Mouse (Mus musculus): ENCODE data around the gene Fgf10.

Gene Fgf10

DNA sequence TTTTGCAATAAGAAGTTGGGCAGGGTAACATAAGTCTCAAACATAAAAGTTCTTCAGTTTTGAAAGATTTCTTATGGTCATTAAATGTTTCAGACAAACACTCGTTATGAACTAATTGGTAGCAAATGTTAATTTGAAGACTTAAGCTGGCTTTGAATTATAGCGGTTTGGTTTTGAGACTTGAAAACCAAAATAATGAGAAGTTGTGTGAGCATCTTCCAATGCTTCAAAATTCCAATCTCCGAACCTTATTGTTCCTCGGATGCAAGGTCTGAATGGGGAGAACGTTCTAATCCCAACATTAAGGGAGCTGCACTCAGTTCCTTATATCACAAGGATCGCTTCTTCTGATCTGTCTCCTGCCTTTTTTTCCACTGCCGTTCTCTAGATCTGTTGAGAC lies at the start of gene Fgf10:
Gene Fgf10, plus strand, starts transcription at position 301 of the 400 bp plus-strand sequence.
- DNase-seq (ENCODE audit: low spot score): no peak

DNA sequence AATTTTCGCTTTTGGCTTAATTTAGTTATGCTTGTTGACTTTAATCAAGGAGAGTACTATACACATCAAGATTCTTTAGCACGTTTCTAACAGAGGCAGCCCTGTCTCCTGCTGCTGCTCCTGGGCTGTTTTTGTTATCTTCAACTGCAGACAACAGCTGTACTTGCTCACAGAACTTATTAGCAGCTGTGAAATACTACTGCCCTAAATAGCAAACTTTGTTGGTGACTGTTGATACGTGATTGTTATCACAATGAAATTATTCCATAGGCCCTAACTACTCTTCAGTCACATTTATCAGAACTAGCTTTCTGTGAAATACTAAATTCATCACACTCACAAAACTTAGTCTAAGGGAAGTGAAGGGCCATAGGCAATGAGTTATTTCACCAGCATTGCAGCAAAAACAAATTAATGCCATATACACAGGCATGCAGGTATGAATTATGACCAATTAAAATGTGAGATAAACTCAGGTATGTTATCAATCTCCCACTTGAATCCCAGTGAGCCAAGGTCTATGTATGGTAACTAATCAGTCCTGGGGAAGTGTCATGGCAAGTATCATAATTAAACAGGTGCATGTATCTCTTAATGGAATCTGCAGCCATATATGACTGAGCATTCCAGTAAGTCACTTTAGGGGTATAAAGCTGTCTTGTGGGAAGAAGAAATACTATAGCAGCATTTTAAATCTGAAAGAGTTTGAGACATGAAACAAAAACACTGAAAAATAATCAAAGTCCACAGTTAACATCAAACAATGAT lies 39.7 kb upstream of the Fgf10 start:
- no peak for DNase-seq (ENCODE audit: low spot score)

DNA sequence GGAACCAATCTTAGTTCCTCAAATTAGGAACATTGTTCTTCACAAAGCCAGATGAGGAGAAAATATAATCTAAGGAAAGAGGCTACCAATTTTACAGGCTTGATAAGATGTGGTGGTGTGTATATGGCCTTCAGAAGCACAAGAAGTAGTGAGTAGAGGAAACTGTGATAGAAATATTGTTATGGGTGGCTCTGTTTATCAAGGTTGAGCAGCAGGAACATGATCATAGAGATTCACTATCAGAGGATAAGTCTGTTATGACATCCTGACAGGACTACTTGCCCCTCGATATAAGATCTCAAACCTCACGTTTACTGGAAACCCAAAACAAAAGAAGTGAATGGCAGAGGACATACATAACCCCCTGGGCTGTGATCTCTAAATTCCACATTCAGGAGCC lies 38.1 kb upstream of the Fgf10 start:
- no peak for DNase-seq (ENCODE audit: low spot score)

DNA sequence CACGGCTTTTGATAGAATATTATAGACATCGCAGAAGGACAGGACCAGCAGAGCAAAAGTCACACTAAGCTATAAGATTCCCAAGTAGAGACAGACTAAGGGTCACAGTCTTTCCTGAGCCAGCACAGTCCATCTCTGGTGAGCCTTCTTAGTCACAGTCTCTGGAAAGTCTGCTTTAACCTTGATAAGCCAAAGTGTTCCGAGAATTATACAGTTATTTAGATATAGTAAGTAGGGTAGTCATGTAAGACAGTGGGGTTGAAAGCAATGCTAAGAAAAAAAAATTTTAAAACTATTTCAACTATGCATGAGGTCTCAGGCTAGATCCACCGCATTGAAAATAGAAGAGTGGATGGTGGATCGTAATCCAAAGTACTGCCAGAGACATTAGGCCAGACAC lies 33.5 kb upstream of the Fgf10 start:
- no peak for DNase-seq (ENCODE audit: low spot score)

DNA sequence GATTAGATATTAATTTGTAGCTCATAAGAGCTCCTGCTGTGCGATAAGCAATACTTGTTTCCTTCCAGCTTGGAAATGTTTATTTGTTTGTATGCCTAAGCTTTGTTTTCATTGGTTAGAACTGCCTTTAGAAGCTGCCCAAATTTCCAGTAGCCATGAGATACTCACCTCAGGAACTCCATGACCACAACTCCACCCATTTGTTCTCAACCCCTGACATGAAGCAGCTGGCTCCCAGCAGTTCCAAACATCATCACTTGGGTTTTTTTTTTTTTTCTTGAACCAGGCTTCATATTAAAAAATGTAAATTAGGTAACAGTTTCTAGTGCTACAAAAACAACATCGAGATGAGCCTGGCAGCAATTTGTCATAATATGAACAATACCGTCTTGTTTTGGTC lies 27.0 kb upstream of the Fgf10 start:
- no peak for DNase-seq (ENCODE audit: low spot score)

DNA sequence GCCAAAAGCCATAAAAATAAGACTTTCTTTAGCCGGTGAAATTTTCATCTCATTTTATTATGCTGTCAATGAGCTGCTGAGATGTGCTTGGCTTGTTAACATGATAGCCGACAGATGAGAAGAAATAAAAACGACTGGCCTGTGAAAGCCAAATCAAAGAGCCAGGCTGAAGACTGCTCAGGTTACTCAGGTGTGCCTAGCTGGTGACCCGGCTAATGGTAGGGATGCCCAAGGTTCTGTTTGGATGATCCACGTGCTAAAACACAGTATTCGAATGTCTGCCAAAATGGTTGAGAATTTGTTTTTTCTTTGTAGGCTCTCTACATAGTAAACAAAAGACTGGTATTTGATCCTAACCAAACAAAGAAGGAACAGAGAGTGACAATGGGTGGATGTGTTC lies 26.5 kb upstream of the Fgf10 start:
- no peak for DNase-seq (ENCODE audit: low spot score)

DNA sequence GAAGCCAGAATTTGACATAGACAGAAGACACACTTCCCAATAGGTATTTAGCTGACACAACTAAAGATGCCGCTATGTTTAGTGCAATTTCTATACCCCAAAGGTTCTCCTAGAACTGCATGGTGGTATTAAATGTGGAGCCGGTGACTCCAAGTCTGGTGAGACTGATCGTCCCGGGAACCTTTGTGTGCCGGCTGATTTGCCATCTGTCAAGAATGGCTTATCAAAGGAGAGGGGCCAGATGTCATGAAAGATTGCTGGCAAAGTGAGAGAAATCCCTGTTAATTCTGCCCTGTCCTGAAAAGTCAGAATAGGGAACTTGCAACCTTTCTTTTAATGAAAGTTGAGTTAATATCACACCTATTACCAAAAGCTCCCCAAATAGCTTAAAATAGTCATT lies 12.6 kb upstream of the Fgf10 start:
- DNase-seq (ENCODE audit: low spot score): no peak

DNA sequence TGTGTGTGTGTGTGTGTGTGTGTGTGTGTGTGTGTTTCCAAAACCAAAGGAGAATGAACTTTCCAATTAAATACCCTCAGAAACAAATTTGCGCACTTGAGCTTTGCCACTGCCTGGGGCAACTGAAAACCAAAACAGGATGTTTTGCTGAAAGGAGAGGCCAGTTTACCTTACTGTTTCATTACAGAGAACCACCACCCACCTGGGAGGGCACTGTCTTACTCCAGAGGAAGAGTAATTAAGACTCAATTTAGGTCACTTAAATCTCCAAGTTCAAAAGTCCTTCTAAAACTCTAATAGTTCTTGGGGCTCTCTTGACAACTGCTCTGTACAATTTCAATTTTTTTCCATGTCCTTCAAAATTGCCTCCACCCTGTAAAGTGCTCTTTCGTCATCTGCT lies 11.6 kb upstream of the Fgf10 start:
- no peak for DNase-seq (ENCODE audit: low spot score)

DNA sequence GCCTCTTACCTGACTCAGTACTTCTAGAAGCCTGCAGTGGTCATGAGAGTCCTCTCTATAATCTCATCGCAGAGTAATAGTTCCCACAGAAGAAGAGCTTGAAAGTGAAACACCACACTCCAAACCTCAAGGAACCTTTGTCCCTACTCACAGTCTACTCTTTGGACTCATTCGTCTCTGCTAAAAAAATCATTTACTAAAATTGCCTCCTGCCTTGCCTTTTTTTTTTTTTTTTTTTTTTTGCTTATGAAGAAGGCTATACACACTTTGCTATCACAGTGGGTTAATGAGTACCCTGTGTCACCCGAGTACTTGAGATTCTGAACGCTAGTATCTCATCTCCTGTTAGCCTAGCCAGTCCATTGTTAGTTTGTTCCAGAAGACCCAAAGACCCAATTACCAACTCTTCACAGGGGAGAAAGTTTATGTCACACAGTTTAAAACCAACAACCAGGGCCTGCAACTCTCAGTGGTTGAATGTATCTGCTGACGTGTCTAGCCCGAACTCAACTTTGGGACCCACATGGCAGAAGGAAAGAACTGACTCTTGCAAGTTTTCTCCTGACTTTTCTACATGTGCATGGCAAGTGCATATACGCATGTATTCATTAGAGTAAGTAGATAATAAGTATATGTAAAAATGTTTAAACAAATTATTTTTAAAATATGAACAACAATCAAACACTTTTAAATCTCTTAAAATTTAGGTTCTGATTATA lies 10.8 kb upstream of the Fgf10 start:
- no peak for DNase-seq (ENCODE audit: low spot score)

DNA sequence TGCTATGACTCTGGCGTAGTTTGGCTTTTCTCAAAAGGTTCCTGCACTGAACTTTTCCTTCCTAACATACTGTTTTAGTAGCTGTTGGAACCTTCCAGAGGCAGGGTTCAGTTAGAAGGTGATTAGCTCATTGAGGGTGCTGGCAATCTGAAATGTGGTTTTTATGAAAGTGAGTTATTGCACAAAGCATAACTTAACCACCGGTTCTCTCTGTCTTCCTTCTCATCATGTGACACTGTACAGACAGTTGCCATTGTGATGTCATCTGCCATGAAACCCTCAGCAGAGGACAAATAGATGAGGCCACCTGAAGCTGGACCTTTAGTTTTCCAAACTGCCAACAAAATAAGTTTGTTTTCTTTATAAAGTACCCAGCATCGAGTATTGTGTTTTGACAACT lies 7.9 kb upstream of the Fgf10 start:
- no peak for DNase-seq (ENCODE audit: low spot score)

DNA sequence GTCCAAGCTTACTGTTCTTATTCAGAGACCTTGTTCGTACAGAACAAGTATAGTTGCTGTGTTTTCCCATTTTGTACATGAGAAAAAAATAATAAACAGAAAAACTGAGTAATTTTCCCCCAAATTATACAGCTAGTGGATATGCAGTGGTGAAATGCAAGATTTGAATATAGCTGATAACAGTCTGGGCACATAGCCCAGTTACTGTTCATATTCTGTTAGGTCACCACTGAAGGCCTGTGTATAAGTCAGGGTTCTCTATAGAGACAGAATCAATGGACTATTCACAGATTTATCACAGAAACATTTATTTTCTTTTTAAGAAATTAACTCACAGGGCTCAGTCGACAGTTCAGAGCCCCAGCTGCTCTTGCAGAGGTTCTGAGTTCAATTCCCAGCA lies 4.7 kb upstream of the Fgf10 start:
- no peak for DNase-seq (ENCODE audit: low spot score)

DNA sequence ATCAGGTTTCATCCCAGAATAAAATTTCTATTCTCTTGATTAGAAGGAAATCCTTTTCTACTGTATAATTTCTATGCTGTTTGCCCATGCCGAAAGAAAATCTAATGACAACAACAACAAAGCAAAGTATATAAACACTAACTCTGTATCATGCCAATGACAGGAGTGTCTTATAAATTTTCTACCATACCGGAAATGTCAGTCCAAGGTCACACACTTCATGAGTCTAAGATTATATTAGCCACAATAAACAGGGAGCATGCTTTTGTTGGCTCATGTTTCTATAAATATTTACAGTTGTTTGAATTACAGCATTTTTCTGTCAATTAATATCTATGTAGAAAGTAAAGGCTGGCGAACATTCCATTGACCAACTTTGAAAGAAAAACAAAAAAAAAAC lies 9.6 kb downstream of the Fgf10 start:
- DNase-seq (ENCODE audit: low spot score): no peak

DNA sequence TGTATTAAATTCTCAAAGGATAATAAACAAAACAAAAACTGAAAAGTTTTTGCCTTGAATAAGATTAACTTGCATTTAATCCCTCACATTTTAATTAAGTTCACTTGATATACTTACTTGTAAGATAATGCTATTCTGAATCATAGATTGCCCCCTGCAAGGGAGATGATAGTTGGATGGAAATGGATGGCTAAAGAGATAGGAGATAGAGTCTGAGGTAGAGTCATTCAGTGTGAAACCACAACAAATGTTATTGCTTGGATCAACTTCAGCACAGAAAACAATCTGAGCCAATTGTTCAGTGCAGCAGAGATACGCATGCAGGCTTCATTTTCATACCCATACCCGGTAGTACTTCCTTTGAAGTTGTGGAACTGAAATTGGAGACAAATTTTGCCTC lies 23.5 kb downstream of the Fgf10 start:
- no peak for DNase-seq (ENCODE audit: low spot score)

DNA sequence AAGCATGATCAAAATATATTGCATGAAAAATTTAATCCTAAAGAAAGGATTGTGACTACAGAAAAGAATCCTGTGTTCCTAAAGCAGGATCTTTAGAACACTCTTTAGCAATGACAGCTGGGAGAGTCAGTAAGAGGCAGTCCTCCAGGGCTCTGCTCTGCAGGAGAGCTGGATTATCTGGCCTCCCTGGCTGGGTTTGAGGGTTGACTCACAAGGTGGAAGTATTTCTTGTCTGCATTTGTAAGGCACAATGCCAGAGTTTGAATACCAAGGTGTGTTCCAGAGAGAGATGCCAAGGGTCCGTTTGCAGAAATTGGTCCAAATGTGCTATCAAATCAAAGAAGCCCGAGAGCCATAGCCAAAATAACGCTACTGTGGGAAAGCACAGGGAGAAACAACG lies 25.5 kb downstream of the Fgf10 start:
- no peak for DNase-seq (ENCODE audit: low spot score)

DNA sequence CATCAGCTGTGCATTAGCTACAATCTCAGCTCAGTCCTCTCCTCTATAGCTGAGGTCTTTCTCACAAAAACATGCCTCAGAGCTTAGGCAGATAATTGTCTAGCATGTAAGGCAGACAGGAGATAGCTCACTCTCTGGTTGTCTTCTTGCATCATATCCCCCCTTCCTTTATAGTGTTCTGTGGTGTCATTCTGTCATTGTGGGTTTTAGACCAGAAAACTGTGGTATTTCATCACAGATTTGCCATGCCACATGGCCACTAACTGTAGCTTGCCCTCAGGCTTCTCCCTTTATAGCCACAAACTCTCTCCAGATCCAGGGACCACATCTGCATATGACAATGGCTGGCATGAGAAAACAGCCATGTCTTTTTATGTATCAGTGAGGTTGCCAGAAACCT lies 34.1 kb downstream of the Fgf10 start:
- no peak for DNase-seq (ENCODE audit: low spot score)

DNA sequence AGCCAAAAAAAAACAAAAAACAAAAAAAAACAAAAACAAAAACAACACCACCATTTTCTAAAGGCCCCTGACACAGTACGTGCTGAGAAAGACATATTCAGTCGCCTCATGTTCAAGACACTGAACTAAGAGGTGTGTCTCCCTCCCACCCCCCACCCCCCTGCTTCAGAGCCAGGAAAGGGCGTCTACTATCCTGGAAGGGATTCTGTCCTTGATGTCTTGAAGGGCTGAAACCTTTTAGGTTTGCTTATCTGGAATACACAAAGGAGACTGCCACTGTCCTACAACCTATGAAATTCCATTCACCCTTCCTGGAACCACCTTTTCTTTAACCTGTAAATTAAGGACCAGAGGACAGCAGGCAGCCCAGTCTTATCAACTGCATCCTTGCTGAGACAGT lies 36.1 kb downstream of the Fgf10 start:
- DNase-seq (ENCODE audit: low spot score): no peak

DNA sequence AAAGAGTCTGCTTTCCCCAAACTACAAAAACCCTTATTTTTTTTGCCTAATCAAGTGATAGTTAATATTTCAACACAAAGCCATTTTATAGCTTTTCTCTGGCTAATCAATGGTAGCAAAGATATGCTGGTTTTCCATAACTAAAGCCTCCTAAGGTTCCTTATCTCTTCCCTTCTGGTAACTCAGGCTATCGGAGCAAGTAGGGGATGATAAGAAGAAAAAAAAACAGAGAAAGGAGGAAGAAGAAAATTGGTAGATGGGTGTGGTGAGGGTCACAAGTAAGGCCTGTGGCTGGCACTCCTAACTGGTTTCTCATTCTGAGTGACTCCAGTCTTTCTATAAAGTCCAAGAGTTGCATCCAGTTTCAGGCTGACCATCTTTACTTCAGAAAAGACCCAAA lies 40.3 kb downstream of the Fgf10 start:
- no peak for DNase-seq (ENCODE audit: low spot score)

DNA sequence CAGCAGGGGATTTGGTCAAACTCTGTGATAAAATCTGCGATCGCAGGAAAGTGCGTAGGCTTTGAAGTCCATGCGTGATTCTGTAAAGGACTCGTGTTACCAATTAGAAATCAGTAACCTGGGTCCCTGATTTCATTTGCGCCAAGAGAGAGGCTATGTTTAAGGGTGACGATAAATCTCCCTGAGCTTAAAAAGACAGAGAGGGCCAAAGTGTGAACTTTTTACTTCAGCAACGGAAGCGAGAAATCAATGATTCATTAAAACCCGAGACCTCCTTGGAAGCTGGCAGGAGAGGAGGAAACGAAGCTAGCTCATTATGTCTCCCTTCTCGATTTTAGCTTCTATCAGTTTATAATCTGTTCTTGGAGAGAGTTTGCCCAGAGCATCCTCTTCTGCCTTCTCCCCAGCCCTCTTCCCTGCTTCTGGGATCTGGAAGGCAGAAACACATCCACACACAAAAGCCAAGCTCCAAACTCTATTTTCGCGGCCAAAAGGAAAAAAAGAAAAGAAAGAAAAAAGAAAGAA lies 44.1 kb downstream of the Fgf10 start:
- DNase-seq (ENCODE audit: low spot score): peak; percentile 24

DNA sequence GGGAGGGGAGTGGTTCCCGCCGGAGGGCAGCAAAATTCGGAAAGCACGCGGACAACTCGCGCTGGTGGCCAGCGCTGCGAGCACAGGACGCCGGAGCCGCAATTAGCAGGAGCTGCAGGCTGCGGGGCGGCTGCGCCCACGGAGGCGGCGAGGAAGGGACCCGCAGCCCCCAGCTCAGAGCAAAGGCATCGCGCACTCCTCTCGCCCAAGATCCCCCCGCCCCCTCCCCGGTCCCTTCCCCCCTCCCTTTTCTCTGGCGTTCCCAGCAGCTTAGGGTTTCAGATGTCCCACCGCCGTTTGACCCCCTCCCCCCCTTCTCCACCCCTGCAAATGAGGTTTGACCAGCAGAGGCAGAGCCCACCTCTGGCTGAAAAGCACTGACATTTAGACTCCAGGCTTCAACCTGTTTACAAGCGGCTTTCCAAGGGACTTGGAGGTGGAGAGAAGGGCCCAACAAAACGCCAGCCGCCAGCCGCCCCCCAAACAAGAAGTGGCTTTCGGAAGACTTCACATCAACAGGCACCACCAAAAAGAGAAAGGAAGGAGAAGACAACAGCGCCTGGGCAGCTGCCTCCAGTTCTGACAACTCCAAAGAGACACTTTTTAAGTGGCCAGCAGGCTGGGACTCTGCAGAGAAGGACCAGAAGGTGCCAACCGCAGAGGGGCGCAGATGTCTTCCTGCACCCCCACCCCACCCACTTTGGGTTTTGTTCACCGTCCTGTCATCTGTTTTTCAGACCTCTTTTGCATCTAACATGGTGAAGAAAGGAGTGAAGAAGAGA lies 44.9 kb downstream of the Fgf10 start:
- peak; percentile 74 for DNase-seq (ENCODE audit: low spot score)

DNA sequence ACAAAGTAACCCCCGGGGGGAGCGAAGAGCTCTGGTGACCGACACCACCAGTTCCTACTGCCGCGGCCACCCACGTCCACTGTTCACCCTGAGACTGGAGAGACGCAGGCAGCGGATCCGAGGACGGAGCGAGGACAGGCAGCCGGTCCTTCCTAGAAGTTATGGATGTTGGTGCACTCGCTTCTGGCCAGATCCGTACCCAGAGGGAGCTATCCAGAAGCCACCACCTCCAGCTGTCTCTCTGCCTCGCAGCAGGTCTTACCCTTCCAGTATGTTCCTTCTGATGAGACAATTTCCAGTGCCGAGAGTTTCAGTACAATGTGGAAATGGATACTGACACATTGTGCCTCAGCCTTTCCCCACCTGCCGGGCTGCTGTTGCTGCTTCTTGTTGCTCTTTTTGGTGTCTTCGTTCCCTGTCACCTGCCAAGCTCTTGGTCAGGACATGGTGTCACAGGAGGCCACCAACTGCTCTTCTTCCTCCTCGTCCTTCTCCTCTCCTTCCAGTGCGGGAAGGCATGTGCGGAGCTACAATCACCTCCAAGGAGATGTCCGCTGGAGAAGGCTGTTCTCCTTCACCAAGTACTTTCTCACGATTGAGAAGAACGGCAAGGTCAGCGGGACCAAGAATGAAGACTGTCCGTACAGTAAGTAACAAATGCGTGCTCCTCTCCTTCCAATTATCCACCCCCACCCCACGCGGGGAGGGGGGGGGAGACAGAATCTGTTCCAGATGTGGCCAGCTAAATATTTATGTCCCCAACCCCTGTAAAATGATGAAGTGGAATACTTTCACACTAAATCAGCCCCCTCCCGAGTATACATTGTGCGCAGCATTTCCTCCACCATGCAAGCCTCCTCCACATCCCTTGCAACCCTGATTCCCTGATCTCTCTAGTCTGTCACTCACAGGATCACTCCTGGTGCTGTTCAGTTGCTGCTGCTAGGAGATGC lies 45.8 kb downstream of the Fgf10 start:
- peak; percentile 49 for DNase-seq (ENCODE audit: low spot score)

DNA sequence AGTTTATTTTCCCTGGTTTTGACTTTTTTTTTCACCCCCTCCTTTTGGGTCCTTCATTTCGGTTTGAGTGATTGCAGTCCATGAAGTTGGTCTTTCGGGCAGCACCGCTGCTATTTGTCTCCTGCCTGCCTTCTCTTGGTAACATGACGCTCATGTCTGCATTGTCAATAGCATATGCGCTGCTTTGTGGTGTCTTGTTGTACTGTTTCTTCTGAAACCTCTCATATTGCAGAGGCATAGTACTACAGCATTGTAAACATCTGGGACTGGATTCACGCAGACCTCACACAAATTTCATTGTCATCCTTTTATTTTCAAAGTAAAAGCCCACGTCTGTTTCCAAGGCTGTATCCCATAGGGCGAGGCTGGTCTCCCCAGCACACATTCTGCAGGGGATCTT lies 46.7 kb downstream of the Fgf10 start:
- DNase-seq (ENCODE audit: low spot score): peak; percentile 38

DNA sequence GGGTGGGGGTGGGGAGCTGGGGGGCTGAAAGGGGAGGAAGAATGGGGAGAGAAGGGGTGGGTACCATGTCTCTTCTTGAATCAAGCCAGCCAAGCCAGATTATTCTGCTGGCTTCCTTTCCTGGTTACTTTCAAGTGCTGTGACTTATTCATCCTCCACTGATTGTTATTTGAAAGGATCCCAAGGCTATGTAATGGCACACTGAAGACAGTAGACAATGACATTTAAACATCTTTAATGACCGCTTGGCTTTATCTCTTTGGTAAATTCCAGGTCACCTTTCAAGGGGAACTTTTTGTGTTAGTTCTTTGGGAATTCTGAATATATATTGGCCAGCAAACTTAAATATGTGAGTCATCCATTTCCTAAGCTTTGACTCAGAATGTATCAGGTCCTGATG lies 47.1 kb downstream of the Fgf10 start:
- no peak for DNase-seq (ENCODE audit: low spot score)

Data from embryo, embryonic 10 days (tissue).